Mouse (Mus musculus): Measurements from ENCODE around the gene Havcr2. TPM values are rescaled to one million over a fixed set of nuclear protein-coding genes. Genes with fewer than 3 reads are reported as not detected.
A peak's percentile ranks its signal among the peaks of the same experiment; 100 is the strongest.

The Havcr2 gene
- polyA plus RNA-seq, 1 experiment from 2014 or later: 0.20 TPM

GRCm38 (mm10) chr11:46437459-46438000, 17.2 kb upstream of the Havcr2 start:
- Histone ChIP-seq H3K27me3 (ENCODE audit: insufficient read depth, poor library complexity, severe bottlenecking) (no peaks in the 10 kb centered on the region), H3K36me3 (peaks cover 40% of the 10 kb centered on the region), H3K4me1 (replicated peaks) (peaks cover 10% of the 10 kb centered on the region; the same call in 1 of the 2 replicates), H3K9me3 (no peaks in the 10 kb centered on the region), H3K4me3 (peak overlapping the region; percentile 87), H3K27ac (peak overlapping the region; percentile 96)
- DNase-seq (ENCODE audit: low spot score): no peak
- WGBS: 2% methylated on average over 23 of the region's 23 CpGs

GRCm38 (mm10) chr11:46439005-46439543, 15.7 kb upstream of the Havcr2 start:
- Histone ChIP-seq H3K9me3 (no peaks in the 10 kb centered on the region), H3K27me3 (ENCODE audit: insufficient read depth, poor library complexity, severe bottlenecking) (no peaks in the 10 kb centered on the region), H3K4me3 (no peak overlapping the region), H3K27ac (no peak overlapping the region), H3K36me3 (peaks cover 56% of the 10 kb centered on the region), H3K4me1 (replicated peaks) (peaks cover 10% of the 10 kb centered on the region; the same call in 1 of the 2 replicates)
- WGBS: 95% methylated on average over 5 of the region's 5 CpGs
- no peak for DNase-seq (ENCODE audit: low spot score)

GRCm38 (mm10) chr11:46441774-46442173, 13.0 kb upstream of the Havcr2 start:
- Histone ChIP-seq H3K27ac (no peak overlapping the region), H3K36me3 (peaks cover 56% of the 10 kb centered on the region), H3K9me3 (no peaks in the 10 kb centered on the region), H3K4me1 (replicated peaks) (peaks cover 7% of the 10 kb centered on the region; the same call in 1 of the 2 replicates), H3K4me3 (no peak overlapping the region), H3K27me3 (ENCODE audit: insufficient read depth, poor library complexity, severe bottlenecking) (no peaks in the 10 kb centered on the region)
- WGBS: 89% methylated on average over 1 of the region's 1 CpGs
- DNase-seq (ENCODE audit: low spot score): no peak

- no peak for DNase-seq (ENCODE audit: low spot score)
- H3K27me3 ChIP-seq (ENCODE audit: insufficient read depth, poor library complexity, severe bottlenecking): no peaks in the 10 kb centered on the region
- H3K27ac ChIP-seq: no peak overlapping the region
- no peaks in the 10 kb centered on the region for H3K9me3 ChIP-seq
- H3K4me3 ChIP-seq: no peak overlapping the region
- H3K4me1 ChIP-seq (replicated peaks): no peaks in the 10 kb centered on the region; the same call in 1 of the 2 replicates
- H3K36me3 ChIP-seq: peaks cover 56% of the 10 kb centered on the region
- WGBS: 89% methylated on average over 1 of the region's 1 CpGs
These were observed 11.6 kb upstream of the Havcr2 start for GRCm38 (mm10) chr11:46443152-46443551.

GRCm38 (mm10) chr11:46443979-46444378, 10.8 kb upstream of the Havcr2 start:
- Histone ChIP-seq H3K27ac (no peak overlapping the region), H3K4me1 (replicated peaks) (no peaks in the 10 kb centered on the region), H3K4me3 (no peak overlapping the region), H3K27me3 (ENCODE audit: insufficient read depth, poor library complexity, severe bottlenecking) (no peaks in the 10 kb centered on the region), H3K9me3 (no peaks in the 10 kb centered on the region), H3K36me3 (peaks cover 52% of the 10 kb centered on the region)
- DNase-seq (ENCODE audit: low spot score): no peak
- 91% methylated on average over 5 of the region's 5 CpGs for WGBS

GRCm38 (mm10) chr11:46446150-46446549, 8.6 kb upstream of the Havcr2 start:
- Histone ChIP-seq H3K27me3 (ENCODE audit: insufficient read depth, poor library complexity, severe bottlenecking) (no peaks in the 10 kb centered on the region), H3K9me3 (no peaks in the 10 kb centered on the region), H3K36me3 (peaks cover 30% of the 10 kb centered on the region), H3K4me3 (no peak overlapping the region), H3K4me1 (replicated peaks) (no peaks in the 10 kb centered on the region), H3K27ac (no peak overlapping the region)
- WGBS: 93% methylated on average over 6 of the region's 6 CpGs
- DNase-seq (ENCODE audit: low spot score): no peak

- WGBS: 83% methylated on average over 13 of the region's 13 CpGs
- Histone ChIP-seq H3K36me3 (peaks cover 13% of the 10 kb centered on the region), H3K4me1 (replicated peaks) (no peaks in the 10 kb centered on the region), H3K27ac (no peak overlapping the region), H3K27me3 (ENCODE audit: insufficient read depth, poor library complexity, severe bottlenecking) (no peaks in the 10 kb centered on the region), H3K9me3 (no peaks in the 10 kb centered on the region), H3K4me3 (no peak overlapping the region)
- DNase-seq (ENCODE audit: low spot score): no peak
These were observed 6.9 kb upstream of the Havcr2 start for GRCm38 (mm10) chr11:46447644-46448484.

GRCm38 (mm10) chr11:46449461-46450080, 5.2 kb upstream of the Havcr2 start:
- Histone ChIP-seq H3K4me1 (replicated peaks) (no peaks in the 10 kb centered on the region), H3K36me3 (no peaks in the 10 kb centered on the region), H3K27me3 (ENCODE audit: insufficient read depth, poor library complexity, severe bottlenecking) (no peaks in the 10 kb centered on the region), H3K9me3 (no peaks in the 10 kb centered on the region), H3K27ac (no peak overlapping the region), H3K4me3 (no peak overlapping the region)
- DNase-seq (ENCODE audit: low spot score): no peak
- WGBS: 80% methylated on average over 11 of the region's 11 CpGs

GRCm38 (mm10) chr11:46459960-46460359, 5.2 kb downstream of the Havcr2 start:
- H3K27ac ChIP-seq: no peak overlapping the region
- 92% methylated on average over 3 of the region's 3 CpGs for WGBS
- H3K36me3 ChIP-seq: no peaks in the 10 kb centered on the region
- no peaks in the 10 kb centered on the region for H3K9me3 ChIP-seq
- H3K4me3 ChIP-seq: no peak overlapping the region
- no peaks in the 10 kb centered on the region for H3K27me3 ChIP-seq (ENCODE audit: insufficient read depth, poor library complexity, severe bottlenecking)
- DNase-seq (ENCODE audit: low spot score): no peak
- H3K4me1 ChIP-seq (replicated peaks): no peaks in the 10 kb centered on the region

GRCm38 (mm10) chr11:46461362-46461761, 6.6 kb downstream of the Havcr2 start:
- 81% methylated on average over 5 of the region's 5 CpGs for WGBS
- H3K4me1 ChIP-seq (replicated peaks): no peaks in the 10 kb centered on the region
- no peaks in the 10 kb centered on the region for H3K9me3 ChIP-seq
- no peak for DNase-seq (ENCODE audit: low spot score)
- H3K36me3 ChIP-seq: no peaks in the 10 kb centered on the region
- H3K27ac ChIP-seq: no peak overlapping the region
- no peak overlapping the region for H3K4me3 ChIP-seq
- no peaks in the 10 kb centered on the region for H3K27me3 ChIP-seq (ENCODE audit: insufficient read depth, poor library complexity, severe bottlenecking)

GRCm38 (mm10) chr11:46461931-46462330, 7.2 kb downstream of the Havcr2 start:
- no peak overlapping the region for H3K4me3 ChIP-seq
- no peaks in the 10 kb centered on the region for H3K27me3 ChIP-seq (ENCODE audit: insufficient read depth, poor library complexity, severe bottlenecking)
- H3K9me3 ChIP-seq: no peaks in the 10 kb centered on the region
- DNase-seq (ENCODE audit: low spot score): no peak
- H3K4me1 ChIP-seq (replicated peaks): no peaks in the 10 kb centered on the region
- no peaks in the 10 kb centered on the region for H3K36me3 ChIP-seq
- WGBS: 76% methylated on average over 5 of the region's 5 CpGs
- no peak overlapping the region for H3K27ac ChIP-seq

GRCm38 (mm10) chr11:46466878-46467277, 12.1 kb downstream of the Havcr2 start:
- Histone ChIP-seq H3K9me3 (no peaks in the 10 kb centered on the region), H3K27me3 (ENCODE audit: insufficient read depth, poor library complexity, severe bottlenecking) (no peaks in the 10 kb centered on the region), H3K4me3 (no peak overlapping the region), H3K36me3 (no peaks in the 10 kb centered on the region), H3K27ac (no peak overlapping the region), H3K4me1 (replicated peaks) (no peaks in the 10 kb centered on the region)
- WGBS: 89% methylated on average over 2 of the region's 2 CpGs
- DNase-seq (ENCODE audit: low spot score): no peak

- 93% methylated on average over 4 of the region's 4 CpGs for WGBS
- Histone ChIP-seq H3K4me1 (replicated peaks) (no peaks in the 10 kb centered on the region), H3K36me3 (no peaks in the 10 kb centered on the region), H3K27ac (no peak overlapping the region), H3K9me3 (no peaks in the 10 kb centered on the region), H3K4me3 (no peak overlapping the region), H3K27me3 (ENCODE audit: insufficient read depth, poor library complexity, severe bottlenecking) (no peaks in the 10 kb centered on the region)
- no peak for DNase-seq (ENCODE audit: low spot score)
These were observed 19.5 kb downstream of the Havcr2 start for GRCm38 (mm10) chr11:46474220-46474619.

Data from hindbrain, embryonic 10.5 days (tissue).